Mouse (Mus musculus) thymus, postnatal 0 days (tissue): ENCODE measurements around the gene Pxmp4. TPM values are rescaled to one million over a fixed set of nuclear protein-coding genes. Genes with fewer than 3 reads are reported as not detected.

Source experiments
- DNase-seq: peaks from one replicate; pipeline ENCODE4 v3.0.0-alpha.2; 2015; ENCODE audit warnings: low spot score
- polyA plus RNA-seq: library from polyadenylated mRNA; unstranded; fragments of >200 nt; fragmentation: Nextera tagmentation; extraction: Ambion mirVana; gene quantifications from 2 replicates; pipeline ENCODE4 v1.2.1, GENCODE M21; 2015

Pxmp4 gene
- polyA plus RNA-seq, 1 experiment from 2014 or later = 52.1 TPM

- DNase-seq = peak; percentile 97
Observed at GRCm38 (mm10) chr2:154613118-154614115, 9.9 kb upstream of the Pxmp4 start, which contains the start of the genes Zfp341 and 4930519P11Rik. Gene Zfp341, plus strand, starts transcription at chr2:154613297. Gene 4930519P11Rik, minus strand, starts transcription at chr2:154613437.

- no peak for DNase-seq
Observed at GRCm38 (mm10) chr2:154609050-154609767, 5.7 kb upstream of the Pxmp4 start.

- DNase-seq = no peak
Observed at GRCm38 (mm10) chr2:154606965-154607364, 3.5 kb upstream of the Pxmp4 start.

GRCm38 (mm10) chr2:154604156-154604555, 648 bp upstream of the Pxmp4 start:
- peak; percentile 85 for DNase-seq

GRCm38 (mm10) chr2:154603007-154603637, 386 bp downstream of the Pxmp4 start:
- DNase-seq = no peak

- no peak for DNase-seq
Observed at GRCm38 (mm10) chr2:154601324-154601723, 2.2 kb downstream of the Pxmp4 start.

- DNase-seq = no peak
Observed at GRCm38 (mm10) chr2:154600586-154600985, 2.9 kb downstream of the Pxmp4 start.

- DNase-seq = no peak
Observed at GRCm38 (mm10) chr2:154597399-154597798, 6.1 kb downstream of the Pxmp4 start.

- DNase-seq = no peak
Observed at GRCm38 (mm10) chr2:154595775-154596174, 7.7 kb downstream of the Pxmp4 start.

- DNase-seq = peak; percentile 58
Observed at GRCm38 (mm10) chr2:154593025-154593424, 10.5 kb downstream of the Pxmp4 start.

- DNase-seq = no peak
Observed at GRCm38 (mm10) chr2:154591239-154591638, 12.3 kb downstream of the Pxmp4 start.

GRCm38 (mm10) chr2:154589051-154589450, 14.5 kb downstream of the Pxmp4 start:
- DNase-seq = no peak

GRCm38 (mm10) chr2:154586405-154586804, 17.1 kb downstream of the Pxmp4 start:
- peak; percentile 68 for DNase-seq

GRCm38 (mm10) chr2:154584931-154585601, 18.4 kb downstream of the Pxmp4 start:
- no peak for DNase-seq

GRCm38 (mm10) chr2:154583906-154584872, 19.3 kb downstream of the Pxmp4 start:
- no peak for DNase-seq

GRCm38 (mm10) chr2:154581421-154581820, 22.1 kb downstream of the Pxmp4 start:
- DNase-seq = no peak

- DNase-seq = no peak
Observed at GRCm38 (mm10) chr2:154580586-154580985, 22.9 kb downstream of the Pxmp4 start.

GRCm38 (mm10) chr2:154577744-154578067, 25.8 kb downstream of the Pxmp4 start:
- no peak for DNase-seq

GRCm38 (mm10) chr2:154576876-154577743, 26.4 kb downstream of the Pxmp4 start:
- peak; percentile 83 for DNase-seq
